Mouse (Mus musculus): ENCODE data around the gene Epb41l3.

GRCm38 (mm10) chr17:69303579-69304274, 228.2 kb downstream of the Epb41l3 start:
- TF ChIP-seq CTCF (IDR thresholded peaks at IDR 0.05; ENCODE audit: low read depth), result no peak
- TF ChIP-seq EP300 (optimal IDR thresholded peaks at IDR 0.05), result no peak

Measured in stomach, postnatal 0 days (tissue).